Mouse (Mus musculus) heart, postnatal 4 days (tissue): ENCODE data around the gene Gm1043. TPM values are rescaled to one million over a fixed set of nuclear protein-coding genes. Genes with fewer than 3 reads are reported as not detected.

Experiments used
- DNase-seq: peaks from one replicate; pipeline ENCODE4 v3.0.0; 2021
- total RNA-seq, 2 experiments: library from RNA; stranded (reverse); gene quantifications; 2 replicates each; pipeline ENCODE4 v1.2.3; 2021

Gene Gm1043
- total RNA-seq, 2 experiments from 2014 or later: not detected

DNA sequence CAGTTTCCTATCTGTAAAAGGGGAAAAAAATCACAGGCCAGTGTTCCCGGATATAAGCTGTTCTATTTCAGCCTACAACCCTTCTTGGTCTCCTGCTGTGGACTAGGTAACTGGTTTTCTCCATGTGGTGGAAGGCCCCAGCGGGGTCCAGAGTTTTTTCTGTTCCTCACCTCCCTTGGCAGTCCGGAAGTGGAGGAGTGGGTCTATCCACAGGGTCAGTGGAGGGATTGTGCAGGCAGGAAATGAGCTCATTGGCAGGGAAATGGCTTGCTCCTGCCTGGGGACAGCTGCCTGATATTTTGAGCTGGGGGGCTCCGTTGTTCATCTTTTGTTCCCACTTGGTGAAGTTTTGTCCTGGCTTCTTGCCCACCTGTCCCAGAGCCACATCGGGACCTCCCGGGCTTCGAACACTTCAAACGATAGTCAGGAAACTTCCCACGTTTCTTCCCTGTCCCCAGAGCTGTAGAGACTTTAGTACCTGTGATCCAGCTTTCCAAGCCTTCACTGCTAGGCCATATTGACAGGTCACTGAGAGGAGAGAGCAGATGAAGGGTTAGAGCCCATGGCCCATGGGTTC is 159.6 kb downstream of the Gm1043 start:
- no peak for DNase-seq

DNA sequence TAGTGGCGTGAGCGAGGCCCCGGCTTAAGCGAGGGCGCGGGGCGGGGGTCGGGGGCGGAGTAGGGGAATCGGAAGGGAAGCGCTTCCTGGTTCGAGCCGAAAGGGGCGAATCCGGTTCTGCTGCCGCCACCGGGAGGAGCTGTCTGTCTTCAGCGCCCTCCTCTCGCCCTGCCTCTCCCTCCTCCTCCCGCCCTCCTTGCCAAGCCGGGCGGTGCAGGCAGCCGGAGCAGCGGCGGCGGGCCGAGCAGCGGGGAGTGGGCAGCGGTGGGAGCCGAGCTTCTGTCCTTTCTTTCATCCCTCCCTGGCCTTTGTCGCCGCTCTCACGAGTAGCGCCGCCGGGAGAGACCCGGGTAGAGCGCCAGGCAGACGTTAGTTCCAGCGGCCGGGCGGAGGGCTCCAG is 160.5 kb downstream of the Gm1043 start:
- DNase-seq: peak; percentile 53

DNA sequence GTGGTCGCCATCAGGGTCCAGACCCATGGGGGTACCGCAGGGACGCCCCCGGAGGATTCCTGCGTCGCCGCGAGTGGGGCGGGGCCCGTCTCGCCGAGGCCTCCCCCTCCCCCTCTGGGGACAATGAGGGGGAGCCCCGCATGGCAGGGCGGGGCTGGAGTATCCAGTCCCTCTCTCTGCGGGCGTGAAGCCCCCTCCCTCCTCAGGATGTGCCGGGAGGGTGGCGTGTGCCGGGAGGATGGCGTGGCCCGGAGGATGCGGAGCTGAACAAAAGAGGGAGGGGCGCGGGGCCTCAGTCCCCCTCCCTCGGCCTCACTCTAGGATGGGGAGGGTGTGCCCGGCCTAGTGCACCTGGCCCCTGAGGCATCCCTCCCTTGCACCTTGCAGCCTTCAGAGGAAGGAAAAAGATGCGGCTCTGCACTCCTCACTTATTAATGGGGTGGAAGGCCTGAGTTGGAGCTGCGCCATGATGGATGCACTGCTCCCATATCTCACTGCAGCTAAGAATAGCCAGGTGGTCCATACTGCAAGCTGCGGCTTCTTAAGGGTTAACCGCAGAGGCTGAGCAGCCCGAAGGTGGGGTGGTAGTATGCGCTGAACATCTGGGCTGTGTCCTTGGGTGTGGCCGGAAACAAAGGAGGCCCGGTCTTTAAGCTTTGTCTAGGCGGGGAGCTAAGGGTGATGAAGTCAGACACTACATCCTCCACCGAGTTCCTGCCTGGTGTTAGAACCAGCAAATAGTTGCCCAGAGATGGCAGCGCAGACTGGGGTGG is 161.2 kb downstream of the Gm1043 start:
- DNase-seq: peak; percentile 21

DNA sequence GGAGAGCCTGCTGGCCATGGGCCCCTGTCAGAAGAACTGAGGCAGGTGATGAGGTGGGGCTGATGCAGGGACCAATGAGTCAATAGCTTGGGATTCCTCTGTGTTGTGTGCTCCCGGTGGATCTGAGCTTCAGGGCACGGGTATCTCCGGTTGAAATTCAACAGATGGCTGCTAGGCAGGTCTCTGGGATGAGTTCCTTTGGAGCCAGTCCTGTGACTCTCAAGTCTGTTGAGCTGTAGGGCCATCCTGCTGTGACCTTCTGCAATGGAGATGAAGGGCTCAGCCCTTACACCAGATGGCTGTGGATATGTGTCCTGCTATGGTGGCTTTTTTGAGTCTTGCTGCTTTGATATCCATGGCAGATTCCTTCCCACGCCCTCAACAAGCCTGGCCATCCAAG is 162.3 kb downstream of the Gm1043 start:
- no peak for DNase-seq

DNA sequence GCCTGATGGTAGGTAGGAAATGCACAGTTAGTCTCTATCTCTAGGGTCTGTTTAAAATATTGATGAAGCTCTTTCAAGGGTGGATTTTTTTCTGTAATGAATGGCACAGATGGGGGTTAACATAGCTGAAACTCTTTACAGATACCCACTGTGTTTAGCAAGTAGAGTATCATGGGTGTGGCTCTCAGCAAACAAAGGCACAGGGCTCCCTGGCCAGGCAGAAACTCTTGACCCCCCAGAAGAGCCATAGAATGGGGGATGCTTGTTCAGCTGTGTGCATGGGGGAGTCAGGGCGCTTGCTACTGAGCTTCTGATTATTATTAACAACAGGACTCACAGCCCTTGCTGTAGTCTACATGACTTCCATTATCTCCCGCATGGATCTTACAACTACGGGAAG is 163.7 kb downstream of the Gm1043 start:
- no peak for DNase-seq

DNA sequence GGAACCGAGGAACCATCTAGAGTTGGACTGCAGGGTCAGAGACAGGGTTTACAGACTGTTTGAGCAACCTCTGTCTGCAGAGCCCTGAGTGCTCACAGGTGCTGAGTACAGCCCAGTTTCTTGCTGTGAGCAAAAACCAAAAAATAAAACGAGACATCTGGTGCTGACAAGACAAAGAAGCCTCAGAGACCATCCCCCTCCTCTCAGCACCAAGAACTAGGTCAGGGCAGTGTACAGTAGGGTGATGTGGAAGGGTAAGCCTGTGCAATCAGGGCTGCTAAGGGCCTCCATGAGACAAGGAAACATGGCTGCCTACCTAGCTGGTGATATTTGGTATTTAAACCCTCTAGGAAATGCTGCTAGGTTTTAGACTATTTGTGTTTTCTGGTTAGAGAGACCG is 166.4 kb downstream of the Gm1043 start:
- no peak for DNase-seq

DNA sequence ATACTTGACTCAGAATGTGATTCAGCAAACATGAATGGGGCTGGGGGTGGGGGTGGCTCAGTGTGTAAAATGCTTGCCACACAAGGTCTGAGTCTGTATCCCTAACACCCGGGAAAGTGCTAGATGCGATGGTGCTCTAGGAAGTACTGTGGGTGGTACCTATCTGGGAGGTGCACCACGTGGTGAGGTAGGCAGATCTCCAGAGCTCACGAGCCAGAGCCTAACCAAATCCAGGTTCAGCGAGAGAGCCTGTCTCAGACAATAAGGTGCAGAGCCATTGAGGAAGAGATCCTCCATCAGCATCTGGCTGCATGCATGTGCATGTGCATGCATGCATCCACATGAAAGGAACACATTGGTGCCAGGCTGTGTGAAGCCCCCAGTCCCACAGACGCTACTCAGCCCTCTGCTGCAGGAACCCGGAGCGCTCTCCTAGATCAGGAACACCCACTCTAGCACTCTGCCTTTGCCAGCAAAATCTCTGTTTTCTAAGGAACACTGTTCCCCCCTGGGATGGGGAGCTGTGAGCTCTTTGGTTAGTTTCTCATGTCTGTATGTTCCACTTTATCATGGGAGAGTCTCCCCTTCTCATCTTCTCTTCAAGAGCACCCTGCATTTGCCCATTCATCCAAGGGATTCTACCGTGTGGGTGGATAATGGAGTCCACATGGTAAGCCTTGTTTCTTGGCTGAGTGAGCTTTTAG is 167.1 kb downstream of the Gm1043 start:
- no peak for DNase-seq

DNA sequence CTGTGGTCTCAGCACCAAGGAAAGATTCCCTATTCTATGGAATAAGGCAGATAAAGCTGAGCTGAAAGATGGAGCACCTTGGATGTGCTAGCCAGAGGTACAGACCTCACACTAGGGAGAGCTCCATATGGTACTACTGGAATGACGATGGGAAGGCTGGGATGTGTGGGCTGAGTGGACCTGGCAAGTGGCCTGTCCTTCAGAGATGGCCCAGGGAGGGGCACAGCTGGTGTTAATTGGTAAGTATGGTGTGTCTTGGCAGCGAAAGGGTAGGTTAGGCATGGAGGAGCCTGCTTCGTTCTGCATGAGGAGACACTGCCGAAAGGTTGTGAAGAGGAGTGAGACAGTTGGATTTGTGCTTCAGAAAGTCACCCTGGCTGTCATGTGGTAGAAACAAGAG is 169.4 kb downstream of the Gm1043 start:
- no peak for DNase-seq

DNA sequence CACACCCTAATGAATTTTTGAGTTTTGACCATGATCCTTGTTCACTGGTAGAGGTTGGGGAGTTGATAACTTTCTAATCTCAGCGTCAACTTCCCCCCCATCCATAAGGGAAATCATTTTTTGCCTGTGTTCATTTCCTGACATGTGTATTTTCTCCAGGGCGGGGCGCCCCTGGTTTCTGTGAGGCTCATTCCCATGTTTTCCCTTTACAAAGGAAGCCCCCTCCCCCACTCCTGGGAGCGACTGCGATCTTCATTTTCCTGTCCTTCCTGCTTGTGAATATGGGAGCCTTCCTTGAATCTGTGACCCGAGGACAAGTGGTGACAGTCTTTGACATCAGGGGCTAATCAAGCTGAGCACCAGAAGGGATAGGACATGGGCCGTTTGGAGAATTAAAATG is 171.7 kb downstream of the Gm1043 start:
- DNase-seq: peak; percentile 17

DNA sequence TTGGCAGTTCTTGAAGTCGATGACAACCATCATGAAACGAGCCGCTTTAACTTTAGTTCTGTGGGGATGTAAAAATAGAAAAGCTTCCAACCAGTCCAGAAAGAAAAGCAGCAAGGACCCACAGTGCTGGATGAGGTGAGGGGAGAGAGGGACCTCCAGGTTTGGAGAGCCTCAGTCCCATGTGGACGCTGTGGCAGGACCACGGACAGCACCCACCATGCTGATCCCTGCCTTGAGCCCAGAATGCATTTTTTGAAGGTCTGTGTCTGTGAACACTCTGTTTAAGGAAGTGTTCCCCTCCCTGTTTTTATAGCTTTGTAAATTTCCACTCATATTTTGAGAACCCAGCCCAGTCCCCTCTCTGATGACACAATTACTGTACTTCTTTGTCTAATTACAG is 172.1 kb downstream of the Gm1043 start:
- DNase-seq: peak; percentile 75

DNA sequence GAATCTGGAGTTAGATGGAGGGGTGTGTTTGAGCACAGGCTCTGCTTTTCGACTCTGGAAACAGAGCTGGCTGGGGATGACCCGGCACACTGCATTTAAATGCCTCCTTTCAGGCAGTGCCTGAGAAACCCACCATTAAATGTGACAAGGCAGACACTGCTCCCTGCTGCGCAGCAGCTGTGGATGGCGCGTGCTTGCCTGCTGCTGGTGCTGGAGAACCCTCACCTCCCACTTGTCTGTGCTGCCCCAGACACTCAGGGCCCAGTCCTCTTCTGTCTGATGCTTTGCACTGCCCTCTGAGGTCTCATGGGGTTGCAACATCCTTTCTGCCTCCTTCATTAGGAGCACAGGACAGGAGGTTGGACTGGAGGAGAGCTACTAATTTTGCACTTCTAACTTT is 176.6 kb downstream of the Gm1043 start:
- DNase-seq: no peak

DNA sequence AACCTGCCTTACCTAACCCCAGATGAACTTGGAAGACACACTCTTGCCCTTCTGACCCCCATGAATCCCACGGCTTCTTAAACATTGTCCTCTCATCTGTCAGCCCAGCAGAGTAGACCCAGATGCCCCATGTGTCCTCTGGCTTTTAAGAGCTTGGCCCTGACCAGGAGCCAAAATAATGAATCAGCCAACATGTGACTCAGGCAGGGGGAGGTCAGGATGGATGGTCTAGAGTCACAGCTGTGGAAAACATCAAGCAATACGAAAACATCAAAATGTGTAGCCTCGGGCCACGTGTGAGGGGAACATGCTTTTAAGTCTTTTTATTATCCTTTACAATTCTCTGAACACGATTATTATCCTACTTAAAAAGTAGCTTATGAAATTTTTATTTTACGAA is 178.6 kb downstream of the Gm1043 start:
- no peak for DNase-seq

Other genes with a start within 250 kb of the Gm1043 start
- gene Ppp2r2c, start 216.9 kb upstream of the Gm1043 start, total RNA-seq: under 1 TPM; 0.19 to 0.25 TPM
- gene Wfs1, start 96.2 kb upstream of the Gm1043 start, total RNA-seq: 10 to 100 TPM; 26.3 to 27.7 TPM
- gene Crmp1, start 156.6 kb downstream of the Gm1043 start, total RNA-seq: 10 to 100 TPM; 10.1 to 11.2 TPM